Mouse (Mus musculus): ENCODE data around the gene Gstm5. TPM values are rescaled to one million over a fixed set of nuclear protein-coding genes. Genes with fewer than 3 reads are reported as not detected.

Gstm5 gene
- total and polyA plus RNA-seq, 3 experiments = 134 to 164 TPM; not detected in 1

- no peak overlapping the region for H3K27ac ChIP-seq (ENCODE audit: control insufficient read depth, low read depth, low read length)
- H3K9me3 ChIP-seq (replicated peaks; ENCODE audit: insufficient read depth, low read length) = no peaks in the 10 kb centered on the region
- TF ChIP-seq POLR2AphosphoS5 (IDR thresholded peaks at IDR 0.05; ENCODE audit: borderline replicate concordance, low read depth, low read length) (no peak), RCOR1 (IDR thresholded peaks at IDR 0.05; ENCODE audit: low read depth, low read length) (no peak), SMC3 (IDR thresholded peaks at IDR 0.05; ENCODE audit: low read depth, low read length) (no peak), NELFE (IDR thresholded peaks at IDR 0.05; ENCODE audit: low read depth, low read length) (no peak), NRF1 (IDR thresholded peaks at IDR 0.05; ENCODE audit: insufficient read depth, low read depth, low read length, poor library complexity, severe bottlenecking) (no peak), MYB (IDR thresholded peaks at IDR 0.05; ENCODE audit: low read depth, low read length) (no peak), MAFK (IDR thresholded peaks at IDR 0.05; ENCODE audit: borderline replicate concordance, low read depth, low read length) (no peak), CHD2 (IDR thresholded peaks at IDR 0.05; ENCODE audit: low read length) (no peak), CHD1 (IDR thresholded peaks at IDR 0.05; ENCODE audit: low read depth, low read length) (no peak)
- H3K27me3 ChIP-seq (ENCODE audit: control insufficient read depth in 1 of 2, insufficient read depth in 2 of 2, low read length in 2 of 2) = no peaks in the 10 kb centered on the region; a peak in 1 of 4 replicates
- H3K4me1 ChIP-seq (ENCODE audit: control insufficient read depth in 1 of 2, insufficient read depth in 2 of 2, low read length in 2 of 2) = no peaks in the 10 kb centered on the region
- H3K36me3 ChIP-seq (ENCODE audit: control insufficient read depth in 1 of 2, insufficient read depth in 2 of 2, low read length in 2 of 2) = no peaks in the 10 kb centered on the region
- no peak for DNase-seq (ENCODE audit: low read depth, low spot score)
- H3K79me2 ChIP-seq (ENCODE audit: control insufficient read depth, insufficient read depth, low read length, poor library complexity) = no peaks in the 10 kb centered on the region
- H3K4me3 ChIP-seq (ENCODE audit: control insufficient read depth in 1 of 2, insufficient read depth in 1 of 2, low read depth in 2 of 2, low read length in 2 of 2) = no peak overlapping the region
- H3K9ac ChIP-seq (ENCODE audit: control insufficient read depth, low read depth, low read length, poor library complexity, severe bottlenecking) = no peak overlapping the region
These were observed 25.7 kb upstream of the Gstm5 start for GRCm38 (mm10) chr3:107869925-107870324.

- TF ChIP-seq MYB (IDR thresholded peaks at IDR 0.05; ENCODE audit: low read depth, low read length) = no peak
- no peak for TF ChIP-seq MAZ (IDR thresholded peaks at IDR 0.05; ENCODE audit: low read depth, low read length)
- no peak for TF ChIP-seq E2F4 (IDR thresholded peaks at IDR 0.05; ENCODE audit: borderline replicate concordance, low read depth, low read length)
- TF ChIP-seq CTCF (IDR thresholded peaks at IDR 0.05 in 2 of 3, conservative IDR thresholded peaks at IDR 0.05 in 1 of 3; ENCODE audit: control insufficient read depth in 1 of 3, insufficient read depth in 1 of 3, low read depth in 2 of 3, low read length in 3 of 3, poor library complexity in 1 of 3, severe bottlenecking in 1 of 3) = no peak
- TF ChIP-seq SMC3 (IDR thresholded peaks at IDR 0.05; ENCODE audit: low read depth, low read length) = no peak
- TF ChIP-seq ZNF384 (IDR thresholded peaks at IDR 0.05; ENCODE audit: low read depth, low read length) = no peak
- no peak for TF ChIP-seq GABPA (IDR thresholded peaks at IDR 0.05; ENCODE audit: low read depth, low read length)
- no peak for TF ChIP-seq ETS1 (IDR thresholded peaks at IDR 0.05; ENCODE audit: low read depth, low read length)
- no peak for TF ChIP-seq ELF1 (IDR thresholded peaks at IDR 0.05; ENCODE audit: low read depth, low read length)
- TF ChIP-seq ZKSCAN1 (IDR thresholded peaks at IDR 0.05; ENCODE audit: low read depth, low read length) = no peak
- TF ChIP-seq EP300 (IDR thresholded peaks at IDR 0.05; ENCODE audit: low read depth in 1 of 2, low read length in 2 of 2) = no peak
- no peak for TF ChIP-seq TBP (IDR thresholded peaks at IDR 0.05; ENCODE audit: low read depth, low read length)
- TF ChIP-seq JUND (IDR thresholded peaks at IDR 0.05; ENCODE audit: low read depth, low read length) = no peak
- TF ChIP-seq UBTF (IDR thresholded peaks at IDR 0.05; ENCODE audit: borderline replicate concordance, insufficient read depth, low read depth, low read length) = no peak
- TF ChIP-seq RAD21 (IDR thresholded peaks at IDR 0.05; ENCODE audit: low read depth, low read length) = no peak
- no peak for TF ChIP-seq RCOR1 (IDR thresholded peaks at IDR 0.05; ENCODE audit: low read depth, low read length)
- no peak for TF ChIP-seq SIN3A (IDR thresholded peaks at IDR 0.05; ENCODE audit: low read length)
- TF ChIP-seq MAX (IDR thresholded peaks at IDR 0.05; ENCODE audit: low read length) = no peak
- H3K79me2 ChIP-seq (ENCODE audit: control insufficient read depth, insufficient read depth, low read length, poor library complexity) = no peaks in the 10 kb centered on the region
These were observed 22.0 kb upstream of the Gstm5 start for GRCm38 (mm10) chr3:107873335-107874251.

More at GRCm38 (mm10) chr3:107873335-107874251, 22.0 kb upstream of the Gstm5 start:
- no peak overlapping the region for H3K4me3 ChIP-seq (ENCODE audit: control insufficient read depth in 1 of 2, insufficient read depth in 1 of 2, low read depth in 2 of 2, low read length in 2 of 2)
- no peaks in the 10 kb centered on the region for H3K9me3 ChIP-seq (replicated peaks; ENCODE audit: insufficient read depth, low read length)
- H3K27me3 ChIP-seq (ENCODE audit: control insufficient read depth in 1 of 2, insufficient read depth in 2 of 2, low read length in 2 of 2) = no peaks in the 10 kb centered on the region; a peak in 2 of 4 replicates
- no peak overlapping the region for H3K27ac ChIP-seq (ENCODE audit: control insufficient read depth, low read depth, low read length)
- H3K36me3 ChIP-seq (ENCODE audit: control insufficient read depth in 1 of 2, insufficient read depth in 2 of 2, low read length in 2 of 2) = no peaks in the 10 kb centered on the region
- peaks cover 0 to 3% of the 10 kb centered on the region in 2 experiments; a peak in 1 of 4 replicates for H3K4me1 ChIP-seq (ENCODE audit: control insufficient read depth in 1 of 2, insufficient read depth in 2 of 2, low read length in 2 of 2)
- no peak overlapping the region for H3K9ac ChIP-seq (ENCODE audit: control insufficient read depth, low read depth, low read length, poor library complexity, severe bottlenecking)
- no peak for DNase-seq (ENCODE audit: low read depth, low spot score)

All from MEL (cell line).